Comparison of ENCODE assay signal across 16 mouse cellular contexts in genomic region chr1:66231963-66232362, GRCm38 (mm10). TPM values are rescaled to one million over a fixed set of nuclear protein-coding genes. Genes with fewer than 3 reads are reported as not detected.
"Had no signal": no experiment of that assay in that cellular context is flagged by ENCODE, and none has a peak within 500 bp of the region (broad histone marks: within the 10 kb centered on the region; RNA-seq: fewer than 3 reads in every experiment).

No protein-coding gene starts in this region.

- DNase-seq: lung, adult 18-20 months; lung, embryonic 14.5 days; lung, postnatal 10 days; lung, postnatal 4 days; midbrain, embryonic 14.5 days; right cerebral cortex, postnatal 14 days; thymus, adult 2 months; thymus, postnatal 25 days; thymus, postnatal 4 days had no signal

- H3K9ac ChIP-seq: liver, embryonic 14.5 days; lung, embryonic 14.5 days; midbrain, embryonic 12.5 days; neural tube, embryonic 13.5 days had no signal

- H3K4me2 ChIP-seq: lung, embryonic 14.5 days; midbrain, embryonic 12.5 days; neural tube, embryonic 13.5 days had no signal

- H3K9me3 ChIP-seq: midbrain, embryonic 10.5 days; midbrain, embryonic 12.5 days; neural tube, embryonic 13.5 days had no signal

- ATAC-seq: midbrain, embryonic 16.5 days had no signal

- H3K4me3 ChIP-seq: midbrain, embryonic 10.5 days; midbrain, embryonic 12.5 days; myocyte; neural tube, embryonic 13.5 days had no signal

- H3K27ac ChIP-seq: liver, embryonic 14.5 days; midbrain, embryonic 10.5 days; midbrain, embryonic 12.5 days; neural tube, embryonic 13.5 days had no signal

- H3K36me3 ChIP-seq: midbrain, embryonic 10.5 days; midbrain, embryonic 12.5 days; neural tube, embryonic 13.5 days had no signal

- H3K27me3 ChIP-seq: midbrain, embryonic 12.5 days; neural tube, embryonic 13.5 days had no signal

RNA-seq across cellular contexts. Expression of gene Map2, which starts 56.9 kb away (rescaled TPM):
- total RNA-seq: megakaryocyte-erythroid progenitor cell, adult 5-6 weeks had no signal
